Mouse (Mus musculus) megakaryocyte-erythroid progenitor cell, adult 5-6 weeks (primary cell): Measurements from ENCODE around the gene Dgkb. TPM values are rescaled to one million over a fixed set of nuclear protein-coding genes. Genes with fewer than 3 reads are reported as not detected.

Experiments used
- ATAC-seq: replicated peaks from 2 replicates; pipeline ENCODE4 v1.8.0; 2016; ENCODE audit warnings: mild to moderate bottlenecking, inconsistent platforms; ENCODE audit not compliant: severe bottlenecking, poor library complexity, low FRiP score, low TSS enrichment
- total RNA-seq, 2 experiments: library from RNA; stranded (forward) in 1 of 2; stranded (reverse) in 1 of 2; fragments of 200-1000, 215-1000 nt in 1 of 2; fragments of >200 nt in 1 of 2; fragmentation: Nextera tagmentation in 1 of 2; gene quantifications; 2 replicates each; pipeline ENCODE4 v1.2.3; 2014 to 2017

Gene Dgkb
- total RNA-seq, 2 experiments from 2014 or later, result not detected

- no peak for ATAC-seq
Observed at GRCm38 (mm10) chr12:38545431-38545830, 727.9 kb downstream of the Dgkb start.

- no peak for ATAC-seq
Observed at GRCm38 (mm10) chr12:38577141-38577540, 759.6 kb downstream of the Dgkb start.

- no peak for ATAC-seq
Observed at GRCm38 (mm10) chr12:38579191-38579817, 761.8 kb downstream of the Dgkb start.

- ATAC-seq, result no peak
Observed at GRCm38 (mm10) chr12:38586368-38586865, 768.9 kb downstream of the Dgkb start.

GRCm38 (mm10) chr12:38589951-38590350, 772.4 kb downstream of the Dgkb start:
- no peak for ATAC-seq

GRCm38 (mm10) chr12:38593653-38594052, 776.1 kb downstream of the Dgkb start:
- ATAC-seq, result no peak

- ATAC-seq, result no peak
Observed at GRCm38 (mm10) chr12:38594055-38594454, 776.5 kb downstream of the Dgkb start.

- no peak for ATAC-seq
Observed at GRCm38 (mm10) chr12:38596416-38597062, 779.0 kb downstream of the Dgkb start.

GRCm38 (mm10) chr12:38598096-38598495, 780.6 kb downstream of the Dgkb start:
- ATAC-seq, result no peak

GRCm38 (mm10) chr12:38600165-38600845, 782.8 kb downstream of the Dgkb start:
- ATAC-seq, result no peak

GRCm38 (mm10) chr12:38608104-38608503, 790.6 kb downstream of the Dgkb start:
- ATAC-seq, result no peak

GRCm38 (mm10) chr12:38668265-38668664, 850.7 kb downstream of the Dgkb start:
- ATAC-seq, result no peak
